Mouse (Mus musculus) liver, adult (tissue): ENCODE results near the gene Fam131a.
"Not testable (repeated sequence)": the region's sequence is repeated elsewhere in the genome, so short reads cannot be mapped to it uniquely, and the experiment has no call there.

Source experiments
- GATA4 ChIP-seq: IDR thresholded peaks from 2 replicates; pipeline ENCODE4 v1.6.1; 2014; ENCODE audit warnings: mild to moderate bottlenecking, low read length; ENCODE audit not compliant: insufficient replicate concordance

Fam131a gene

GRCm38 (mm10) chr16:20693111-20693701 lies at the start of gene Fam131a:
TSS of gene Fam131a (plus strand) at chr16:20693241.
- TF ChIP-seq GATA4: no peak

DNA sequence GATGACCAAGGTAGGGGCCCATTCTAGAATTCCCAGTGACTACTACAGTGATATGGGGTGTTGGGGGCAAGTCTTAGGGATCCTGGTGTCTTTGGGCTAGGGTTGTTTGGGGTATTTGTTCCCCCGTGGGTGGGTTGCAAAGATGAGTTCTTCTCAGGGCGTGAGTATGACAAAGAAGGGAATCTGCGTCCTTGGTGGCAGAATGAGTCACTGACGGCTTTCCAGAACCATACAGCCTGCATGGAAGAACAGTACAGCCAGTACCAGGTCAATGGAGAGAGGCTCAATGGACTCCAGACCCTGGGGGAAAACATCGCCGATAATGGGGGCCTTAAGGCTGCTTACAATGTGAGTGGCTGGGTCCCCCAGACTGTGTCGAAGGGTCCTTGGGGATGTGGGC lies 49.1 kb upstream of the Fam131a start:
- no peak for TF ChIP-seq GATA4

DNA sequence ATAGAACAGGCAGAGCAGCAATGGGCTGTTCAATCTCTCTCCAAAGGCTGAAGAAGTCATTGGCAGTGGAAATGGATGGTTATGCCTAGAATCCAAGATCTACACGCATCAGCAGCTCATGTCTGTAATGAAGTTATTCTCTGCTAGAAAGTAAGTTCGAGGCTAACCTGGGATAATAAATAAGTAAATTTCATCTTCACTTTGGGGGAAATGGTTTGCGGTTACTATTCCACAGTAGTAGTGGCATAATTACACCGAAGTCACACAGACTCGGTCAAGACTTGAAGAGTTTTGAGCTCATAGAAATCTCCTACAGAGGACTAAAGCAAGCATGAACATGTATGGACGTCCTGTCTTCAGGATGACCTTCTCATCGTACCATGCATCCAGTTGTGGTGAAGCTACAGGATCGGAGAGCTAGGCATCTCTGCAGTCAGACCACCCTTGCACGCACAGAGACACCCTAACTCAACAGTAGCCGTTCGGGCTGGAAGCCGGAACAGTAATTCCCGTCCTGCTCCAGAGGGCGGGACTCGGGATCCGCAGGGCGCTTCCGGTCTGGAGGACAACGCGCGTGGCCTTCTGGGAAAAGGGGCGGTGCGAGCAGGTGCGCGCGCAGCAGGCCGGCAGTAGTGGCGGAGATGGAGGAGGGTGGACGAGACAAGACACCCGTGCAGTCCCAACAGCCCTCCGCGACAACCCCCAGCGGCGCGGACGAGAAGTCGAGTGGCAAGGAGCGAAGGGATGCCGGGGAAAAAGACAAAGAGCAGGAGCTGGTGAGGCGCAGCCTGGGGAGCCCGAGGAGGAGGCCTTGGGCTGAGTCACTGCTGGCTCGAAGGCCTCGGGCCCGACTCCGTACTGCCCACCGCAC lies 41.7 kb upstream of the Fam131a start, which contains the start of gene Psmd2:
Gene Psmd2 (plus strand): TSS at position 577 of the 871 bp plus-strand sequence.
- TF ChIP-seq GATA4: no peak; the same call in 1 of the 2 replicates

GRCm38 (mm10) chr16:20651947-20652310 lies 41.1 kb upstream of the Fam131a start:
- TF ChIP-seq GATA4: no peak

- TF ChIP-seq GATA4: no peak
These were observed 39.7 kb upstream of the Fam131a start for GRCm38 (mm10) chr16:20653315-20653714.

GRCm38 (mm10) chr16:20657661-20658060 lies 35.4 kb upstream of the Fam131a start:
- no peak for TF ChIP-seq GATA4

- not testable (repeated sequence) for TF ChIP-seq GATA4
These were observed 25.0 kb upstream of the Fam131a start, which contains the start of gene Eif4g1 for GRCm38 (mm10) chr16:20668013-20668412. TSS of gene Eif4g1 (plus strand) at chr16:20668313.

GRCm38 (mm10) chr16:20670291-20670690 lies 22.8 kb upstream of the Fam131a start:
- TF ChIP-seq GATA4: no peak

DNA sequence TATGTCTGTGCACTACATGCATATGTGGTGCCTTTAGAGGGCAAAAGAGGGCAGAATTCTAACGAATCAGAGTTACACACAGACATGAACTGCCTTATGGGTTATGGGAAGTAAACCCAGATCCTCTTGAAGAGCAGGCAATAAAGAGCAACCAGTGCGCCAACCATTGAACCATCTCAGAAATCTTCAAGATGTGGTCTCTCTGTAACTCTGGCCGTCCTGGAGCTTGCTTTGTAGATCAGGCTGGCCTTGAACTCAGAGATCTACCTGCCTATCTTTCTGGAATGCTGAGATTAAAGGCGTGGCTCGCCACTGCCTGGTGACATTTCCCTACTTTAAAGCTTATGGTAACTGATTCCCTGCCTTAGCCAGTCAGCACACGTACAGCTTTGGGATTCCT lies 21.2 kb upstream of the Fam131a start:
- TF ChIP-seq GATA4: no peak

- no peak for TF ChIP-seq GATA4
These were observed 20.5 kb upstream of the Fam131a start for GRCm38 (mm10) chr16:20672500-20672902.

GRCm38 (mm10) chr16:20672965-20673705 lies 19.9 kb upstream of the Fam131a start:
- TF ChIP-seq GATA4: no peak

GRCm38 (mm10) chr16:20673706-20674303 lies 19.2 kb upstream of the Fam131a start:
- peak; percentile 31; the same call in 1 of the 2 replicates for TF ChIP-seq GATA4

GRCm38 (mm10) chr16:20675213-20675612 lies 17.8 kb upstream of the Fam131a start:
- TF ChIP-seq GATA4: no peak

DNA sequence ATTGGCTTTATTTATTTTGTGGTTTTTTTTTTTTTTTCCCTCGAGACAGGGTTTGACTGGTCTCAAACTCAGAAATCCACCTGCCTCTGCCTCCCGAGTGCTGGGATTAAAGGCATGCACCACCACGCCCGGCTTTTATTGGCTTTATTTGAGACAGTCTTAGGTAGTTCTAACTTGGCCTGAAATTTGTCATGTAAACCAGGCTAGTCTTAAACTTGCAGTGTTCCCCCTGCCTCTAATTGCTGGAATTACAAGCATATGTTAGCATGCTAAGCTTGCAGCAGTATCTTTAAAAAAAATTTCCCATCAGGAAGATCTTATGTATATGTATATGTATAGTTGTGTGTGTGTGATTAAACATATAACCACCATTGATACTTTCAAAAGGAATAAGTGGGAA lies 16.3 kb upstream of the Fam131a start:
- TF ChIP-seq GATA4: no peak

GRCm38 (mm10) chr16:20677380-20677779 lies 15.7 kb upstream of the Fam131a start:
- TF ChIP-seq GATA4: no peak
